Mouse (Mus musculus) right cerebral cortex, adult 18-20 months (tissue): Measurements from ENCODE around the gene Serp2.
A peak's percentile ranks its signal among the peaks of the same experiment; 100 is the strongest.

Experiments used
- DNase-seq: peaks from one replicate; pipeline ENCODE4 v3.0.0; 2022; ENCODE audit warnings: mixed read lengths

Serp2 gene

GRCm38 (mm10) chr14:76556852-76557208 lies at the start of gene Serp2:
Serp2 (minus strand) TSS chr14:76556889.
- no peak for DNase-seq

GRCm38 (mm10) chr14:76605931-76606534 lies 49.3 kb upstream of the Serp2 start:
- DNase-seq: peak; percentile 41

GRCm38 (mm10) chr14:76604012-76604411 lies 47.3 kb upstream of the Serp2 start:
- no peak for DNase-seq

- no peak for DNase-seq
Measured at GRCm38 (mm10) chr14:76601654-76602053, 45.0 kb upstream of the Serp2 start.

GRCm38 (mm10) chr14:76600391-76600790 lies 43.7 kb upstream of the Serp2 start:
- no peak for DNase-seq

GRCm38 (mm10) chr14:76599706-76600105 lies 43.0 kb upstream of the Serp2 start:
- DNase-seq: peak; percentile 15

GRCm38 (mm10) chr14:76598518-76599216 lies 42.0 kb upstream of the Serp2 start:
- DNase-seq: peak; percentile 54

- DNase-seq: no peak
Measured at GRCm38 (mm10) chr14:76597751-76598150, 41.1 kb upstream of the Serp2 start.

GRCm38 (mm10) chr14:76595048-76595859 lies 38.6 kb upstream of the Serp2 start:
- DNase-seq: peak; percentile 6

- no peak for DNase-seq
Measured at GRCm38 (mm10) chr14:76594351-76594885, 37.7 kb upstream of the Serp2 start.

GRCm38 (mm10) chr14:76593630-76594193 lies 37.0 kb upstream of the Serp2 start:
- DNase-seq: no peak

- no peak for DNase-seq
Measured at GRCm38 (mm10) chr14:76592721-76593120, 36.0 kb upstream of the Serp2 start.

GRCm38 (mm10) chr14:76592090-76592489 lies 35.4 kb upstream of the Serp2 start:
- no peak for DNase-seq

GRCm38 (mm10) chr14:76590134-76590533 lies 33.4 kb upstream of the Serp2 start:
- no peak for DNase-seq

- no peak for DNase-seq
Measured at GRCm38 (mm10) chr14:76589671-76590070, 33.0 kb upstream of the Serp2 start.

GRCm38 (mm10) chr14:76585831-76586405 lies 29.2 kb upstream of the Serp2 start:
- no peak for DNase-seq

- DNase-seq: no peak
Measured at GRCm38 (mm10) chr14:76583985-76584384, 27.3 kb upstream of the Serp2 start.

GRCm38 (mm10) chr14:76581974-76582922 lies 25.6 kb upstream of the Serp2 start:
- no peak for DNase-seq

GRCm38 (mm10) chr14:76579660-76580061 lies 23.0 kb upstream of the Serp2 start:
- DNase-seq: no peak

- DNase-seq: no peak
Measured at GRCm38 (mm10) chr14:76577840-76578239, 21.2 kb upstream of the Serp2 start.

GRCm38 (mm10) chr14:76570292-76570691 lies 13.6 kb upstream of the Serp2 start:
- DNase-seq: no peak
